Mouse (Mus musculus) spleen, postnatal 10 days (tissue): ENCODE measurements around the gene Bod1l.

Experiments
- DNase-seq, 2 experiments: peaks; one replicate each; pipeline ENCODE4 v3.0.0; 2021 to 2022; ENCODE audit warnings: low spot score in 2 of 2

Gene Bod1l

DNA sequence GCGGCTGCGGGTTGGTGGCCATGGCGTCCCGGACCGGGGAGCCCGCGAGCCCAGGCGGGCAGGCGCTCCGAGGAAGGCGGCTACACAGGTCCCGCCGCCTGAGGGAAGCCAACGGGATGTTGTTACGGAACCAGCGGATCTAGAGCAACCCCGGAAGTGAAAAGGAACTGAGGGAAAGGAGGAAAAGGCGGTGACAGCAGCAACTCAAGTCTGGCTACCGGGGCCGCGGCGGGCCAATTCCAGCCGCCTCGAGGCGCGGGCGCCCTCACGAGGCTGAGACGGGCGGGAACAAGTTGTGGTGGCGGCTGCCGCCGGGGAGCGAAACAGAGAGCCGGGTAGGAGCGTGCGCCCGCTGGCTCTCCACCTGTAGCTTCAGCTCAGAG, at the start of gene Bod1l:
Gene Bod1l, minus strand, starts transcription at position 169 of the 383 bp plus-strand sequence.
- DNase-seq = peak; percentile 91 to 94

- no peak for DNase-seq
Measured at GRCm38 (mm10) chr5:41893351-41893750, 49.2 kb upstream of the Bod1l start.

DNA sequence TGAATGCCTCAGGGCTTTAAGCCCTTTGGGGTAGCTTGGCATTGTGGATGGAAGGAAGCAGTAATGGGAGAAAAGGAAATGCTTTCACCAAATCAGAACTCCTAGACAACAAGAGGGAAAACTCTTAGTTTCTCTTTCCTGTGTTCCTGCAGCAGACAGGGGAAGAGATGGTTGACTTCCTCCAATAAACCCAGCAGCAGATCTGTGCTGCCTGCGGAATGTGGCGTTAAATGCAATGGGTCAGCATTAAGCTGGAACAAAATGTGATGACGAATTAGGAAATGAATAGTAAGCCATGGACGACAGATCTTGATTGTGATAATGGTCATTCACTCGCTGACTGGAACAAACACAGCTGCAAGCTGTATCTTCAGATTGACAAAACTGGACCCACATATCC, 46.8 kb upstream of the Bod1l start:
- no peak for DNase-seq

DNA sequence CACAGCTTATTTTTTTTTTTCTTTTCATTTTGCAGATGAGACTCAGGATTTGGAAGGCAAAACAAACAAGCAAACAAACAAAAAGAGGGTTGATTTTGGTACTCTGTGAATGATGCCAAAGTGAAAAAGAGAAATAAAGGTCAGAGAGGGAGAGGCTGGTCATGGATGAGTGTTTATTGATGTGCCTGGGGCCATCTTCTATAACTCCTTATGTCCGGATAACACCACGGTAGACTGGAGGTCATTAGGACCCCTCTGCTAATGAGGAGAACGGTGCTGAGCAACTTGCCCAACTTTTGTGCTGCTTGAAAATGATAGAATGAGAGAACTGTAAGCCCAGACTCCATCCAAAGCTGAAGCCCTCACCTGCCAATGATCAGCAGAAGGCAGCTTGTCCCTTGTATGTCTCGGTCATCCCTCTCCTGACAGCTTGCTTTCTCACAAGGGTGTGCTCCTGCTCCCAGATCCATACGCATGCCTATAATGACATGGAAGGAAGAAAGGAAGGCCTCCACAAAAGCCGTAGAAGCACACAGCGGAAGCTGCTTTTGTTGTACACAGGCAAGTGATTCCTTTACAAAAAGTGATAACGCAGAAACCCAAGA, 45.2 kb upstream of the Bod1l start:
- no peak for DNase-seq

DNA sequence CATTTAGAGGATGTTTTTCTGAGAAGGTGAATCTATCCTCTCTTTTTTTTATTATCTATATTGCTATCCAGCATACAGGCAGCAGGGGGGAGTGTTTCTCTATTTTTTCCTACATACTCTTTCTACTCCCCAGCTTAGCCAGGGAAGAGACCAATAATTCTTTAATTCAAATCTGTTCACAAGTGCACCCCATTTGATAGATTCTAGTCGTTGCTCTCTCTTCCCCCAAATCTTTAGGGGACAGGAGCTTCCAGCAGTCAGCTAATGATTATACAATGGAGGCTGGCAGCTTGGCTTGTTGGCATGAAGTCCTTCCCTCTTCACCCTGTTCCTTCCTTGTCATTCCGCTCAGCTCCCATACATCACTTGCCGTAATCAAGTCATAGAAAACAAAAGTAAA, 44.7 kb upstream of the Bod1l start:
- DNase-seq = no peak

- DNase-seq = peak; percentile 15 to 72
Measured at GRCm38 (mm10) chr5:41887738-41888137, 43.6 kb upstream of the Bod1l start.

GRCm38 (mm10) chr5:41884563-41884962, 40.4 kb upstream of the Bod1l start:
- DNase-seq = peak; percentile 9 to 62

DNA sequence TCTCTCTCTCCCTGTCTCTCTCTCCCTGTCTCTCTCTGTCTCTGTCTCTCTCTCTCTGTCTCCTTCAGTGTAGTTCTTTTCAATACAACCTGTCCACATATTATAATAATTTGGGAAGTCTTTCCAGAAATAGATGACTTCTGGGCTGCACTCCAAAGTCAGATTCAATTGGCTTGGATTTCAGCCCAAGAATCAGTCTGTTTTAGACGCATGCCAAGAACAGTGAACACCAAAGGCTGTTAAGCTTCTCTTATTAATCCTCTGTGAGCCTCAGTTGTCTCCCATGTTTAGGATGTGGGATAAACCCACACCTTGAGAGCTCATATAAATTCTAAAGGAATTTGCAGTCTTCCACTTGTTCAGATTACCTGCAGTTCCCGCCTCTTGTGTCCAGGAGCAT, 27.0 kb upstream of the Bod1l start:
- no peak for DNase-seq

- DNase-seq = no peak
Measured at GRCm38 (mm10) chr5:41855781-41856180, 11.7 kb upstream of the Bod1l start.

DNA sequence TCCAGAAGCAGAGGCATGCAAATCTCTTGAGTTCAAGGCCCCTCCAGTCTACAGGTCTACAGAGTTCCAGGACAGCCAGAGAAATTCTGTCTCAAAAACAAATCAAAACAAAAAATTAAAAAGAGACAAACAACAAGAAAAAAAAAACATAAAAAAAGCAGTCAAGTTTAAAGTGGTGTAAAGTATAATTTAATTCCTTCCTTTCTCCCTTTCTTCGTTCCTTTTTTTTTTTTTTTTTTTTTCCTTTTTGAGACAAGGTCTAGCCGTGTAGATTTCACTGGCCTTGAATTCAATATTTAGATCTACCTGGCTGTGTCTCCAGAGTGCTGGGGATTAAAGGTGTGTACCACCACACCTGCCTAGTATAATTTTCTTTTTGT, 1.4 kb upstream of the Bod1l start:
- DNase-seq = no peak

DNA sequence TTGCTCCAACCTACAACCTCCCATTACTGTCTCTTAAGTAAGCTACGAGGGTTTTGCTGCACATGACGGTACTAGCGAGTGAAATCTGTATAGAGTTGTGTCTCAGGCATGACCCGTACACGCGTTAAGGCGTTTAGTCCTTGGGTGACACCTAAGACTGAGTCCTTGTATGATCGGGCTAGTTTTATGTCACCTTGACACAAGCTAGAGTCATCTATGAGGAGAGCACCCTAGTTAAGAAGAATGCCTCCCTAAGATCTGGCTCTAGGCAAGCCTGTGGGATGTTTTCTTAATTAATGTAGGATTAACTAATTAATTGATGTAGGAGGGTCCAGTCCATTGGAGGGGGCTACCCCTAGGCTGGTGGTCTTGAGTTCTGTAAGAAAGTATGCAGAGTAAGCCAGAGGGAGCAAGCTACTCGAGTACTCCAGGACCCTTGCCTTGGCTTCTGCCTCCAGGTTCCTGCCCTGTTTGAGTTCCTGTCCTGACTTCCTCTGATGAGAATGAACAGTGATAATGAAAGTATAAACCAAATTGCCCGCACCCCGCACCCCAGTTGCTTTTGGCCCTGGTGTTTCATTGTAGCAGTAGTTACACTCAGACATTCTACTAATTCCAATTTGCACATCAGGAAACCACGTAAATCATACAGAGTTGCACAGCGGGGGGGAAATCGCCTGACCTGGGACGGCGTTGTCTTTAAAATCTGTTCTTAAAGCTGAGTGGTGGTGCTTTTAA, 874 bp upstream of the Bod1l start:
- DNase-seq = peak; percentile 39 to 42

- no peak for DNase-seq
Measured at GRCm38 (mm10) chr5:41843419-41844146, 532 bp downstream of the Bod1l start.

DNA sequence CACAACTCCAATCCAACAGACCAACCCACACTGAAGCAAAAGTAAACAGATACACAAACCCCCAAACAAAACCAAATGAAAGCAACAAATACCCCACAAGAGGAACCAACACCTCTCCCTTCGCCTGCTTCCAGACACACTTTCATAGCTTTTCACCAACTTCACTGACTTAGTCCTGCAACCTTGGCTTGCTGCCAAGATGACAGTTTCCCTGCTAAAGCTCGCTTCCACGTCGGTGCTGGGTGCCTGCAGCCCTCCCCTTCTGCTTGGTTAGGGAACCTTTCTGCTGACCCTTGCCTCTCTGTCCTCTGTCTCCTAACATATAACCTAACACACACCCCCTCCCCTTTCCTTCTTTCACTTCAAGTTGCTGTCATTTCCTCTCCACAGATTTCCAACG, 1.4 kb downstream of the Bod1l start:
- peak; percentile 39 to 67 for DNase-seq

- no peak for DNase-seq
Measured at GRCm38 (mm10) chr5:41841735-41842134, 2.4 kb downstream of the Bod1l start.

GRCm38 (mm10) chr5:41830100-41830499, 14.0 kb downstream of the Bod1l start:
- no peak for DNase-seq

- no peak for DNase-seq
Measured at GRCm38 (mm10) chr5:41821158-41821557, 23.0 kb downstream of the Bod1l start.

- no peak for DNase-seq
Measured at GRCm38 (mm10) chr5:41820530-41820929, 23.6 kb downstream of the Bod1l start.

DNA sequence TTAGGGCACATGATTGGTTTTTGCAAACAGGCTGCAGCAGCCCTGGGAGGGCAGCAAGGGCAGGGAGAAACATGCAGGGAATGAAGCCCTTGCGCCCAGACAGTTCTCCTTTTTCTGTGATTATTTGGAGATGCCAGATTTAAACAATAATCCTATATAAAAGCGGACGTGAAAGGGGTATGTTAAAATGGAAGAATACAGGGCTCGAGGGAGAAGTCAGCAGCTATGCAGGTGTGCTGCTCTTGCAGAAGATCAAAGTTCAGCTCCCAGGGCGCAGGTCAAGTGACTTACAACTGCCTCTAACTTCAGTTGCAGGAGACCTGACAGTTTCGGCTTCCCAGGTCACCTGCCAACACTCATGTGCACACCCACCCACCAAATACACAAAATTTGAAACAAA, 31.6 kb downstream of the Bod1l start:
- DNase-seq = no peak

DNA sequence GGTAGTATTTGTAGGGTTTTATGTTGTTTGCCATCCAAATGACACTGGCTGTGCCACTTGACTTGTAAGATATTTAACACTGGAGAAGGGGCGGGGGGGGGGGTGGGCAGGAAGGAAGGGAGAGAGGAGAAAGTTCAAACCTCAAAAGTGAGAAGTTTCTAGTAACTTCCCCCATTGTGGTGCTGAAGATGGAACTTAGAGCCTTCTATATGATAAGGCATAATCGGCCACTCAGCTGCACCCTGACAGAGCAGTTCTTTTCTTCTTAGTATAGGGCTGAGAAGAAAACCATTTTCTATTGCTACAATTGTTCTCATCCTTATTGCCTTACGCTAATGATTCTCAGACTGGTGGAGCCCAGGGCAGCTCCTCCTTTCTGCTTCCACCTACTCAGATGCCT, 32.8 kb downstream of the Bod1l start:
- no peak for DNase-seq

DNA sequence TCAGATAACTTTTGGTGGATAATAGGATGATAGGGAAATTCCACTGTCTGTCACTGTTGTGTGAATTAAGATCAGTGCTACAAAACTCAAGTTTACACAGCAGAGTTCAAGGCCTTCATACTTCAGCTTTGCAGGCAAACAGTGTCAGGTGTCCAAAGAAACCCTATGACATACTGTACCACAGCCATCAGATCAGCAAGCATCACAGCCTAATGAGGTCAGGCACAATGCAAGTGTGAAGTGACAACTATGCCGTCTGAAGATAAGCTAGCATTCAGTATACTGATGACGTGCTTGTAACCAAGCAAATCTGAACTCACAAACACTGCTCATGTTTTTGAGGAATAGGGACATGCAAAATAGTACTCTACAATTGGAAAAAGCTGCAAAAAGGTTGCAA, 36.7 kb downstream of the Bod1l start:
- no peak for DNase-seq

DNA sequence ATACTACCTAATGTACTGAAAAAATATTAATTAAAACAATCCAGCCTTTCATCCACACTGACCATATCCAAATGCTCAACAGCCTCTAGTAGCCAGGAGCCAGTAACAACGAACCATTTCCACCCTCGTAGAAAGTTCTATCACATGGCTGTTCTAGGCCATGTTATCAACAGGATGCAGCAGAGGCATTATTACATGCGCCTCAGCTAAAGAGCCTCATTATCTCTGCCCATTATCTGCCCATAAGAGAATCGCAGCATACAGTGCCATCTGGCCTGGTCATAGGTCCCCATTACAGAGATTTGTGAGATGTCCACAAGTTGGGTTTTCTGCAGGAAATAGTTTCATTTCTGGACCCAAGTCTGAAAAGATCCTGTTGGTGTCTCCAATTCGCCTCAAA, 37.9 kb downstream of the Bod1l start:
- DNase-seq = no peak

DNA sequence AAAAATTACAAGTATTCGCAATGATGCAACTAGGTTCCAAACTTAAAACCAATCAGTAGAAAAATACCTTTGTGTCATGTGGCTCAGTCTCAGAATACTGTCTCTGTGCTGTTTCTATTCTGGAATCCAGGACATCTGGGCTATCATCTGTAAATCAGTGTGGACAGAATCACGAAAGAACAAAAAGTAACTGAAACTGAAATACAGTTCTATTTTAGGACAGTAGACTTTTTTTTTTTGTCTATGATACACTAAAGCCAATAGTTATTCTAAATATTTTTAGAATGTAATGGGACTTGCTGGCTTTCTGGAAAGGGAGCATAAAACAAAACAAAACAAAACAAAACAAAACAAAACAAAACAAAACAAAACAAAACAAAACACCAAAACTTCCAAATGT, 39.0 kb downstream of the Bod1l start:
- DNase-seq = no peak

GRCm38 (mm10) chr5:41804643-41805042, 39.5 kb downstream of the Bod1l start:
- no peak for DNase-seq
